Mouse (Mus musculus): ENCODE measurements around the gene Ldlrad2.
"Not testable (repeated sequence)": the region's sequence is repeated elsewhere in the genome, so short reads cannot be mapped to it uniquely, and the experiment has no call there.

Gene Ldlrad2

DNA sequence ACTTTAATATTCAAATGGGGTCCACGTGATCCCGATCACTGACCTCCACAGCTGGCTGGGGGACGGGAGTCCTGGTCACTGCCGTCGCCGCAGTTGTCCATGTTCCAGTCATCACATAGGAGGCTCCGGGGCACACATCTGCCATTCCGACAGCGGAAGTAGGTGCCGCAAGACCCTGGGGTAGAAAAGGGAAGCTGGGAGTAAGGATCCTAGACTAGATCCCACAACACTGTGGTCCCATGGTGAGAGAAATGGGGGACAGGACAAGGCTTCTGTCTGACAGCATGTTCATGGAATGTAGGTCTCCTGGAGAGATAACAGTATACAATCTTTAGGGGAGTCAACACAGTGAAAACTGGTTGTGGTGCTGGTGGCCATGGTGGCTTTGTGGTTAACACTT is at the start of gene Ldlrad2:
TSS of gene Ldlrad2 (minus strand) at position 101 of the 400 bp plus-strand sequence.
- DNase-seq: no peak

DNA sequence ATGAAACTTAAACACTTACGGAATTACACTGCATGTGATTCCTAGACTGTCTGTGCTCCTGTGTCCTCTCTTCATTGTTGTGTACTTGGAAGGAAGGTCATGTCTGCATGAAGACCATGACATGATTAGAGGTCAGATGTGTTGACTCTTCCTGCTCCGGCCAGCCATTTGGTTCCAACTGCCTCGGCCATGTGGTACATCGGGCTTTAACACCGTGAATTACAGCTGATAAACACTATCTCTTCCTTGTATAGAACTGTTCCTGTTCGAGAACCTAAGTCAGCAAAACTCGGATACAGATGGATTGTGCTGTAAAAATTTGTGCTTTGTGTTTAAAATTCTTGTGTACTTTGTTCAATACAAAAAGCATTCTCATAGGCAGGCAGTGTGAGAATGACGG is 48.5 kb upstream of the Ldlrad2 start:
- no peak for DNase-seq

DNA sequence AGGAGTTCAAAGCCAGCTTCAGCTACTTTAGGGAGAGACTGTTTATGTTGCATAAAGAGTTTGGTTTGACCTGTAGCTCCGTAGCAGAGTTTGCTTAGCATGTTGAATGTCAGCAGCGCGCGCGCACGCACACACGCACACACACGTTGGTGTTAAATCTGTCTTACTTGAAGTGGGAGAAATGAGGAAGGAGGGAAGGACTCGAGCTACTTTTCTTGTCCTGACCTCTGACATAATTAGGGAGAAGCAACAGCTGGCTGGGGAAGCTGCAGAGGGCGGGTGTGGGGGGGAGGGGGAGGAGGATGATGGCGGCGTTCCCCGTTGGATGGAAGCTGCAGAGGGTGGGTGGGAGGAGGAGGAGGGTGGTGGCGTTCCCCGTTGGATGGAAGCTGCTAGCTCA is 35.9 kb upstream of the Ldlrad2 start:
- DNase-seq: no peak

DNA sequence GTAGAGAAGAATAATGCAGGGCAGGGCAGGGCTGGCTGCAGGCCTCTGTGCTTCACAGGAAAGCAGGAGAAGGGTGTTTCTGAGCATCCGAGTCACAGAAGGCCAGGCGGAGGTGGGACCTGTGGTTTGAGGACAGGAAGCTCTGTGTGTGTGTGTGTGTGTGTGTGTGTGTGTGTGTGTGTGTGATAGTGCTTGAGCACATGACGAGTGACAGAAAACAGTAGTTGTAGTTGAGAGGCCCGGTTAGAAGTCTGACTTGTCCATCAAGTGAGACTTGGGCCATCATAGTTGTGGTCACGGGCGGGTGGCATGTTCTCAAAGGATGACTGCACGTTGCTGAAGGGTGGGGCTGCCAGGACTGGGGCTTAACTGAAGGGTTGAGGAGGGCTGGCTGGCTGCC is 35.3 kb upstream of the Ldlrad2 start:
- DNase-seq: no peak

DNA sequence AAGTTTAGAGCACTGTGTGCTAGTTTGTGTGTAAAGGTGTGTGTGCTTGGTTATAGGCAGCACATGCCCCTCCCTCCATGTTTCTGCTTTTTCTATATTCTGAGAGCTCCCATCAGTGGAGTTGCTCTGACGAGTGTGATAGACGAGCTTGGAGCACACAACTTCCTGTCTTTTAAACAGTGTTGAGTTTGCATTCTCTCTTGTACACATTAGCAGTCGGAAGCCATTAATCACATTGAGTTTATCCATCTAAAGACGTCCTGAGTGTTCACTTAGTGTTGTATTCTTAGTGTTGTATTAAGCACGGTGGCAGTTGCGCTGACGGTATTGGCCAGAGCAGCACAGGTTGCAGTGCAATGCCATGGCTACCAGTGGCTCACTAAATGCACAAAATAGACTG is 34.9 kb upstream of the Ldlrad2 start:
- DNase-seq: no peak

DNA sequence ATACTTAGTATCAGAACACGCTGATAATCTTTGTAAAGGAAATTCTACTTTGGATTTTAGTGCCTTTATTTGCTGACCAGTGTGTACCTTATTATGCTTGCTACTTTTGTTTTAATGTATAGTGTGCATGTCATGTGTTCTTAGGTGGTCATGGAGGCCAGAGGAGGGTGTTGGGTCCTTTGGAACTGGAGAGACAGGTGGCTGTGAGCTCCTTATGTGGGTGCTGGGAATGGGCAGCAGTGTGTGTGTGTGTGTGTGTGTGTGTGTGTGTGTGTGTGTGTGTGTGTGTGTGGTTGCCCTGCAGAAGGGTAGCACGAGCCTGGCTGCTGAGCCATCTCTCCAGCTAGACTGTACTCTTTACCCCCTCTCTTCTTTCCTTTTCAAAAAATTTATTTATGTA is 32.7 kb upstream of the Ldlrad2 start:
- DNase-seq: no peak

DNA sequence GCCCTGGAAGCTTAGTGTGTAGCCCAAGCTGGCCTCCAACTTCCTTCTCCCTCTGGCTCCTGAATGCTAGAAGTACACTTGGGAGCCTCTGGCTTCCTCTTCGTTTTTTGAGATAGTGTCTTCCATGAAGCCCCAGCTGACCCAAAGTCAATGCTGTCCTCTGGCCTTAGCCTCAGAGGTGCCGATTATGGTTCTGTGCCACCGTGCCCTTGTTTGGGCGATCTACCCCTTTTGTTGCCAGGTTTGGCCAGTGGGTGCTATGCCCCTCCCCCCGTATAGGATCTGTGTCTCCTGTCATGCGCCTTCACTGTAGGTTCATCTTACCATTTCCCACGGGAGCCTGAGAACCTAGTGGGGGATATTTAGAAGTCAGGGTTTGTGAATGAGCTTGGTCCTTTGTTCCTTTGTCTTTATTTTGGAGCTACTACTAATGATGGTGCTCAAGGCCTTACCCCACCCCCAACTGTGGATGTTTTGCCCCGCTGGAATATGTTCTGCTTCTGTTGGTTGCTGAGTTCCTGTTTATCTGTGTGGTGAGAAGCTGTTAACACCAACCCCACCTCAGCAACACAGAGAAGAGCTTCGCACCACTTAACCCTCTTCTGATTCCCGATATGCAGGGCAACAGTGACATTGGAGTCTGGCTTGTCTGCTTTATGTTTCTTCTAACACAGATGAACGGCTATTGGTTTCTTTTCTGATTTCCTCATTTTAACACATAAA is 29.2 kb upstream of the Ldlrad2 start:
- no peak for DNase-seq

DNA sequence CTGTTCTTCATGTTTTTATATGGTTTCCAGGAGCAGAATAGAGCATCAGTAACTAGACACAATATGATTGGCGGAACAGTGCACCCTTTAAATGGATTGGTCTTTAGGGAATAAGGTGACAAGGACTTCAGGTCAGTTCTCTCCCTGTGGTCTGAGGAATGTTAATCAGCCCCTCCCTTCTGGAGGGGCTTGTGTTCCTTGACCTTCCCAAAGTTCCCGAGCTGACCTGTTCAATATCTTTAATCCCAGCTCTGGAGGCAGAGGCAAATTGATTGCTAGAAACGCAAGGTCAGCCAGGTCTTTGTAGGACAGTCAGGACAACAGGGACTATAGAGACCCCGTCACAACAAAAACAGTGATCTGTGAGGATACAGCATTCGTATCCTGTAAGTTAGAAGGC is 24.2 kb upstream of the Ldlrad2 start:
- no peak for DNase-seq

DNA sequence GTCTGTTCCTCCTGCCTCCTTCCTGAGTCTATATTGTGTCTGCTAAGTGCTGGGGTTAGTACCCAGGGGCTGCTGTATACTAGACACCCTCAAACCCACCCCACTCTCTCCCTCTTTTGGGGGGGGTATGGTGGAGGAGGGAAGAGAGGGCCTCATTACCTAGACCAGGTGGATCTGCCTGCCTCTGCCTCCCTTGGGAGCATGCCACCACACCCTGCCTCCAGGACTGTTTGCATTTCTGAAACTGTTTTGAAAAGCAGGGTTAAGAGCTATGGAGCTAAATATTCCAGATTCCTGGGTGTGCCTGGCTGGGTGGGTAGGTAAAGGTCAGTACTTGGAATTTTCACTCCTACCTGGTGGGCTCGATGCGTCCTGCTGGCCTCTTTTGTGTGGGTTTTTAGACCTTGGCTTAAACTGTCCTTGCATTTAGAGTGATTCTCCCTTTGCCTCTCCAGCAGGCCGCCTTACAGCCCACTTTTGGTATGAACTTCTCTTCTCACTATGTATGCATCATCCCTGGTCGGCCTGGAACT is 22.8 kb upstream of the Ldlrad2 start:
- DNase-seq: no peak

DNA sequence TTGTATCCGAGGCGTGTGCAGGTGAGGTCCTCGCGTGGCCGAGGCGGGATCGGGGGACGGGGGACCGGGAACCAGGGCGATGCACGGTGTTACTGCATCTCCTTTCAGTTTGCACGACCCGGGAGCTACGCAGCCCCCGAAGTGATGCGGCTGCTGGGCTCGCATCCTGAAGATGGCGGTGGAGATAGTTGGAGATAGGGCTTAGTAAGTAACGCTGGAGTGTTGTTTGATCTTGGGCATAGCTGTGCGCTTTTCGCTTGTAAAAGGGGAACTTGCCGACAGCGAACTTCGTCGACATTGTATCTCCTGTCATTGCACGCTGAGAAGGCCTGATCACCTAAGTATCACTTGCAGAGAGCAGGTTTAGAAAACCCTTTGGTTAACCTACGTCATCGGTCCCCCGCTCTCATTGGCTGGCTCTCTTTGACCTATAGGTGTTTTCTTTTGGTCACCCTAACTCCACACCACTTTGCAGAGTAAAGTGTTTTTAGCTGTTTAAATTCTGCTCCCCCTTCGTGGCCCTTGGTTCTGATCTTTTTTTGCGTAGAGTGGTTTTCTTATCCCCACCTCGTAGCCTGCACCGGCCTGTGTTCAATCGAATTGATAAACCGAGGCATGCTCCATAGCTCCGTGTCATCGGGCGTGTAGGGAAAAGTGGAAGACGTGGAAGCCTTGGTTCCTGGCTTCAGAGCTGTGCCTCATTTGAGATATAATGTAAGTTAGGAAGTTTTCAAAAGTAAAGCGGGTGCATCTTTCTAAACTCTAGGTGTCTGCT is 20.3 kb upstream of the Ldlrad2 start:
- DNase-seq: peak in 1 of 2 experiments; percentile 35

DNA sequence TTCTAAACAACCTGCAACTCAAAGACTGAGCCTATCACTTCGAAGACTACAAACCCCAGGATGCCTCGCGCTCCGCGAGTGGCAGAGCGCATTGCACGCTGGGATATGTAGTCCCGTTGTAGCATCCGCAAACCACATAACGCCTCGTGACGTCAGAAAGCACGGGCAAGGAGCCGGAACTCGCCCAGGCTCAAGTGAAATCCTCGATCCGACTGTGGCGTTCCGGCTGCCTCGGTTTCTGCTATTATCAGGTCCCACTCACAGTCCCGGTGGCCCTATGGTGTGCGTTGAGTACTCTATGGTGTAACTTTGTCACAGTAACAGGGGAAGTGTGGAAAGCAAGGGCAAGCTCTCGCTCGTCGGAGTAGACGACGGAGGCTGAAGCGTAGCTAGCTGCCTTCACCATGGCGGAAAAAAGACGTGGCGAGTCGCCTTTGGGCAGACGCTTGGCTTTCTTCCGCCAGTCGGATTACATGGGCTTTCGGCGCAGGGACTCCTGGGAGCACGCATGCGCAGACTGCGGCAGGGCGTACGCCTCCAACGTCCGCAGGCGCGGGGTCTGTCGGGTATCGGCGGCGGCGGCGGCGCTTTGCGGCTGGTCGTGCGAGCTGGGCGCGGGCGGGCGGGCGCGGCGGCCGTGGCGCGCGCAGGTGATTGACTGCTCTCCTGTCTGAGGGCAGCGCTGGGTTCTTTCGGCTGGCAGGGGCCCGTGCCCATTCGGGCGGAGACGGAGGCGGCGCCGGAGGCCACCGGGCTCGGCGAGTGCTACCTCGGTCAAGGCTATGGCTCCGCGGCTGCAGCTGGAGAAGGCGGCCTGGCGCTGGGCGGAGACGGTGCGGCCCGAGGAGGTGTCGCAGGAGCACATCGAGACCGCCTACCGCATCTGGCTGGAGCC is 19.5 kb upstream of the Ldlrad2 start, which contains the start of gene Usp48:
TSS of gene Usp48 (plus strand) at position 155 of the 895 bp plus-strand sequence.
- peak; percentile 99 to 100 for DNase-seq

DNA sequence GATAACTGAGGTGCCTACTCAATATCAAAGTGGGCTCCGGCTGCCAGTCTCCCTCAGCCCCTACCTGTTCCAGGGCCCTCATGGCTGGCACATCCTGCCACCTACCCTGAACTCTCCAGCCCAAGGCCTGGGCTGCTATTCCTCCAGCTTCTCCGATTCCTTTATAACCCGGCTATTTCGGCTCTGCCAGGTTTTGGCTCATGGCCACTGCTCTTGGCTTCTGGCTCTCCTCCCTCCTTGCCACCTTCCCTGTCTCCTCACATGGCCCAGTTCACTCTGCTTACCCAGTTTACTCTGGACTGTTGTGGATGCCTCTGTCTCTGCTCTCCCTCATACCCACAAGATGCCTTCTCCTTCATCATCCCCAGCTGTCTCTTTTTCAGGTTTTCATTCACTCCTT is 16.6 kb upstream of the Ldlrad2 start:
- DNase-seq: peak in 1 of 2 experiments; percentile 24

DNA sequence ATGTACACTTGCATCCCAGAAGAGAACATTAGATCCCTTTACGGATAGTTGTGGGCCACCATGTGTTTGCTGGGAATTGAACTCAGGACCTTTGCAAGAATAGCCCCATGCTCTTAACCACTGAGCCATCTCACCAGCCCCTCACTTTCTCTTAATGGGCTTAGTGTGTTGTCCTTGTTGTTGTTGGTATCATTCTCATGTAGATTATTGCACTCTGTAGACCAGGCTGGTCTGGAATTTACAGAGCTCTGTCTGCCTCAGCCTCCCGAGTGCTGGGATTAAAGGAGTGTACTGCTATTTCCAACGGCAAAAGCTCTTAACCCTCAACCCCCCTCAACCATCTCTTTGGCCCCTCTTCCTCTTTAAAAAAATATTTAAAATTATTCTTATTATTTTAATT is 15.2 kb upstream of the Ldlrad2 start:
- DNase-seq: no peak

DNA sequence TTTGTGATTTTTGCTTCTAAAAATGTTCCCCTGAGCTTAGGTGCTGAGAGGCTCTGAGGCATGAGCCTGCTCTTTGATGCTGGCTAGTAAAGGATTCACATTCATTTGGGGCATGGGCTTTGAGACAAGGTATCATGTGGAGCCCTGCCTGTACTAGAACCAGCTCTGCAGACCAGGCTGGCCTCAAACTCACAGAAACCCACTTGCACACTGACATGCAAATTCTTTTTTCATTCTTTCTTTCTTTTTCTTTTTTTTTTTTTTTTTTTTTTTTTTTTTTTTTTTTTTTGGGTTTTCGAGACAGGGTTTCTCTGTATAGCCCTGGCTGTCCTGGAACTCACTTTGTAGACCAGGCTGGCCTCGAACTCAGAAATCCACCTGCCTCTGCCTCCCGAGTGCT is 14.7 kb upstream of the Ldlrad2 start:
- DNase-seq: not testable (repeated sequence)

DNA sequence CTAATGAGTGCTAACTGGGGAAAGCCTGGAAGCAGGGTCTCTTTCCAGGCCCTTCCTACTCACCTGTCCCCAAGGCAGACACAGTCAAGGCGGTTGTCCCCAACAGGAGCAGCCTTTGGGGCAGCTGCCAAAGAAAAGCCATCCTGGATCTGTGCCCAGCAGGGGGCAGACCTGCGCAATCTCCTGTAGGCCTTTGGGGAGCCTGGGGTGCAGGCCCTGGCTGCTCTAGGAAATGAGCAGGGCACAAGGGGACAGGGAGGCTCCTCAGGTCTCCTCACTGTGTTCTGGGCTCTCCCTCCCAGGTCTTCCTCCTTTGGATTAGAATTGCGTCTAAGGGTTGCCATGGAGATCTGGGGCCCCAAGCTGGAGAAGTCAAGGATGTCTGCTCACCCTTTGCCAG is 7.4 kb upstream of the Ldlrad2 start:
- no peak for DNase-seq

DNA sequence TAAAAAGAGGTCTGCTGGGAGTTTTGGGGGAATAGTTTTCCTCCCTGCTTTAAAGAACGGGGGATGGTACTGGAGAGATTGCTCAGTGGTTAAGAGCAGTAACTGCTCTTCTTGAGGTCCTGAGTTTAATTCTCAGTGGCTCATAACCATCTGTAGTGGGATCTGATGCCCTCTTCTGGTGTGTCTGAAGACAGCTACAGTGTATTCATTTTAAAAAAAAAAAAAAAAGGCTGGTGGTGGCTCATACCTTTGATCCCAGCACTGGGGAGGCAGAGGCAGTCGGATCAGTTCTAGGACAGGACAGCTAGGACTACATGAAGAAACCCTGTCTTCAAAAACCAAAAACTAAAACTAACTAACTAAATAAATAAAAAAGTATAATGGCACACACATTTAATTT is 5.9 kb upstream of the Ldlrad2 start:
- no peak for DNase-seq

DNA sequence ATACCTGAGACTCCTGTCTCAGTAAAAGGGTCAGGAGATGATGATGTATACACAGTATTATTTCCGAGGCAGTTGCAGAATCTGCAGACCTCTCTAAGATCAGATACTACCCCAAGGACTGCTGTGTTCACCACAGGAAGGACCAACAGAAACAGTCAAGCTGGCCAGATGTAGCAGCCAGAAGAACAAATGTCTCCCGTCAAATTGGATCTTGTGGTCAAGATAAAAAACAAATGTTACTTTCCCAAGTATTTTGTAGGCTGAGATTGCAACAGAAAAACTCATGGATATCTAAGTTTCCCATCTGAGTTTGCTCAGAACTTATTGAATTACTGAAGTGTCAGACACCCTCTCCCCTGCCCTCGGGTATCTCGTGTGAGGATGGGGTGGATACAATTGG is 5.4 kb upstream of the Ldlrad2 start:
- no peak for DNase-seq

DNA sequence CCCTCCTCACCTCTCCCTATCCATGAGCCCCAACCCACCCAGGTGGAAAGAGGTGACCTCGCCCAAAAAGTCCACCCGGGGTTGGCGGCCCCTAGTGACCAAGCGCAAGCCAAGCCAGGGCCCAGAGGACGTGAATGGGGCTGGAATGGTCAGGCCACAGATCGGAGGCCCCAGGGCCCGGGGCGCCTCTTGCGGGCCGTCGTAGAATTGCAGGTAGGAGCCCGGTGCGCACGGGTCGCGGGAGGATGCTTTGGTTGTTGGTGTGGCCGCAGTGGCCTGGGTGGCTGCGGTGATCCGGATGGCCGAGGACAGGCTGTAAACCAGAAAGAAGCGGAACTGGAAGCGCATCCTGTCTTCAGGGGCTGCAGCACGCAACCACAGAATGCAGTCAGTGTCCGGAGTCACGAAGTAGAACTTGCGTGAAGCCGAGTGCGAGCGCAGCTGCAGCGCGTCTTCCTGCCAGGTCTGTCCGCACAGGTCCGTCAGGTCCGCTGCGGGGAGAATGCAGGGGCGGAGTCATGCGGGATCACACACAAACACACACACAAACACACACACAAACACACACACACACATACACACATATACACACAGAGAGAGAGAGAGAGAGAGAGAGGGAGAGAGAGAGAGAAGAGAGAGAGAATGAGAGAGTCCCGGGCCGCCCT is 3.9 kb upstream of the Ldlrad2 start:
- peak; percentile 79 to 84 for DNase-seq

DNA sequence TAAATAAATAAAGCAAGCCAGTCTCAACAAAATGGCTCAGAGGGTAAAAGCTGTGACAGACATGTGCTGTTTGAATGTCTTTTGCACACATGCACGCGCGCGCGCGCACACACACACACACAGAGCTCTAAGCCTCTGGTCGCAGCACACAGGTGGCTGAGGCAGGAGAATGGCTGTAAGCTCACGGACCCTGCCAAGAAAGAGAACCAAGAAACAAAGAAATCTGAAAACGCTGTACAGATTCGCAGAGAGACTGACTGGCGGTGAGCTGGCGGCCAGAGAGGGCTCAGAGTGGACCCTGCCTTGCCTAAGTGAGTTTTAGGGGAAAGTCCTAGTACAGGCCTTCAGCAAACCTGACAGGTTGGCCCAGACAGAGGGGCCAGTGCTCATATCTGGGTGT is 3.1 kb upstream of the Ldlrad2 start:
- no peak for DNase-seq

DNA sequence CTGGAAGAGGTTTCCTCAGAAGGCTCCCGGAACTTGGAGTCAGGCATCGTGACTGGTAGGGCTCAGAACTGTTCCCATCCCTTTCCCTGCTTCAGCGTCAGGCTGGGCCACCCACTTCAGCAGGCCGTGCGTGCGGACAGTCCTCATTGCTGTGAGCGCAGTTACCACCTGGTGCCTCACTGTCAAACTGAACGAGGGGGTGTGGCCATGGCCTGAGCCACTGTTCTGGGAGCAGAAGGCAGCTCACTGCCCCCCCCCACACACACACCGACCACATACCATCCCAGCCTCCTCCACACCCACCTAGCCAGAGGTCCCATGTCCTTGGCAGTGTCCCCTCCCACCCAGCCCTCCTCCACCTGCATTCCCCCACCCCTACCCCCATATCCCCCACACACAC is 4.5 kb downstream of the Ldlrad2 start:
- DNase-seq: no peak

DNA sequence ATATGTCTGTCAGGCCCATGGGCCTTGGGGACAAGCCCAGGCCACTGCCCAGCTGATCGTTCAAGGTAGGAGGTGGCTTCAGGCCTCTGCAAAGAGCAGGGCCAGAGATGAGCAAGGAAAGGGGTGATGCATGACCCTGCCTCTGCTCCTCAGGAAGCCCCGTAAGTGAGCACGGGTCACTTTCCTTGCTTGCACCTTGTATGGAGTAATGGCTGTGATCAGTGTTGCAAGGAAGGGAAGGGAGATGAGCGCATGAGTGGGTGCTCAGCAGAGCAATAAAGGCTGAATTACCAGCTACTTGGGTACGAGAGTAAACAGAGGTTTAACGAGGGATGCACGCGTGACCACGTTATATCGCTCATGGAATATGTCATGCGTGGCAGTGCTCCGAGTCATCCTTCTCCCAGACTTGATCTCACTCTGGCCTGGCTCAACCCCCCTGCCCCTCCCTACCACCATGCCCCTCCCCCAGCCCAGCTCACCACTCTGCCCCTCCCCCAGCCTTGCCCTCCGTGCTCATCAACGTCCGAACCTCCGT is 17.6 kb downstream of the Ldlrad2 start:
- DNase-seq: no peak

DNA sequence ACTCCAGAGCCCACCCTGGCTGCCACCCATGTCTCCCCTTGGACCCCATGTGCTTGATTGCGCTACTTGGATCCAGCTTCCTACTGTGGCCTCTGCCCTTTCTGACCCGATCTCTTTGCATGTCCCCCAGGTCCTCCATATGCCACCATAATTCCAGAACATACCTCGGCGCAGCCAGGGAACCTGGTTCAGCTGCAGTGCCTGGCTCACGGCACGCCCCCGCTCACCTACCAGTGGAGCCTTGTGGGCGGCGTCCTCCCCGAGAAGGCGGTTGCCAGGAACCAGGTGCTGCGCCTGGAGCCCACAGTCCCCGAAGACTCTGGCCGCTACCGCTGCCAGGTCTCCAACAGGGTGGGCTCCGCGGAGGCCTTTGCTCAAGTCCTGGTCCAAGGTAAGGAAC is 20.9 kb downstream of the Ldlrad2 start:
- DNase-seq: peak; percentile 54 to 65
